Mouse (Mus musculus) testis, adult 2 months (tissue): Measurements from ENCODE around the gene Ckmt1.

Source experiments
- CTCF ChIP-seq: fragments of 200-500 bp; IDR thresholded peaks from 2 replicates; pipeline ENCODE4 v1.5.1; 2012; ENCODE audit warnings: low read depth, mild to moderate bottlenecking, inconsistent platforms, low read length, moderate library complexity; ENCODE audit not compliant: control insufficient read depth, insufficient read depth, insufficient replicate concordance
- POLR2A ChIP-seq: fragments of 200-500 bp; IDR thresholded peaks from 2 replicates; pipeline ENCODE4 v1.6.1; 2012; ENCODE audit warnings: low read depth, mild to moderate bottlenecking, inconsistent platforms, low read length, moderate library complexity; ENCODE audit not compliant: control insufficient read depth

DNA sequence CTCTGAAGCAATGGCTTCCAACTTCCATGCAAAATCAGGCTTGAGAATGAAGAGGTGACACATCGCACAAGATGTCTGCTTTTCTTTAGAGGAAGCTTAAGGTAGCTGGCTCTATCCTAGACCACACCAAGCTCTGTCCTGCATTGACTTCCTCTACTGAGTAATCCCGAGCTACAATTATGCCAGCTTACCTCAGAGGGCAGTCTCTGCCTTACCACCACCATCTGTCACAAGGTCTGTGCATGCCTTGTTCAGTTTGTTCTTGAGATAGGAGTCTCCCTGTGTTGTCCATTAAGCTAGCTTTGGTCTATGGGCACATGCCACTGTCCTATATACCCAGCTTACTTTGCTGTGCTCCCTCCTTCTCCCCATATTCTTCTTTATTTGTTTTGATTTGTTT is 28.0 kb upstream of the Ckmt1 start:
- TF ChIP-seq POLR2A (no peak), CTCF (no peak)
